Mouse (Mus musculus): ENCODE results near the gene Spata33. TPM values are rescaled to one million over a fixed set of nuclear protein-coding genes. Genes with fewer than 3 reads are reported as not detected.

Spata33 gene
- total RNA-seq (2023; ENCODE audit: inconsistent age), result 0.12 to 0.19 TPM in 2 of 4 replicates, not detected in the others

DNA sequence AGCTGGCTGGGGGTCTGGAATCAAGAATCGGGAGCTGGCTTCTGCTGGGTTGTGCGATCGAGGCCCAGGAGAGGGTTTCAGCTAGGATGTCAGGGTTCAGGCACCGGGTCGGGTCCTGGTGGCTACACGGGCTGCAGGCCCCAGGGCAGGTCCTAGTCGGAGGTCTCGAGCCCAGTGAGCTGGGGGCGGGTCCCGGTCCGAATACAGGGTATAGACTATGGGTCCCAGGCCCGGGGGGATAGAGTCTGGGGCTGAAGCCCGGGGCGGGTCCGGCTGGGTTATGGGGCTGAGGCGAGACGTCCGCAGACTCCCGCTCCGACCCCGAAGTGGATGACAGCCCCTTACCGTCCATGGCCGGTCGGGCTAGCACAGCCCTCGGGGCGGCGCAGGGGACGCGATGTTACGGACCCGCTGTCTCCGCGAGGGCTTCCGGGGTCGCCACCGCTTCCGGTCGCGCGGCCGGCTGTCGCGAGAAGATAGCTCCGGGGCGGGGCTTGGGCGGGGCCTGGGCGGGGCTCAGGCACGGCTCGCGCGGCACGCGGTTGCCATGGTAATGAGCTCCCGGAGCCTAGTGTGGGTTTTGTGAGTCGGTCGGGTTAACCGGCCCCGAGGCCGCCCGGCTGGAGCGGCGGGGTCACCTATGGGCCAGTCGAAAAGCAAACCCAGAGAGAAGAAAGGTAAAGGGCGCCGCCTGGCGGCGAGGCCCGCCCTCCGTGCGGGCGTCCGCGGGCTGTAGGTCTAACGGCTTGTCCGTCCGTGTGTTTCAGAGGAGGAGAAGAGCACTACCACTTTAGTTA, at the start of gene Spata33, which contains the start of gene Chmp1a:
Gene Spata33 (plus strand): TSS at position 512 of the 797 bp plus-strand sequence.
Gene Chmp1a (minus strand): TSS at position 443 of the 797 bp plus-strand sequence.

GRCm38 (mm10) chr8:123185566-123186409, 26.8 kb upstream of the Spata33 start, which contains the start of gene Dpep1:
Gene Dpep1, plus strand, starts transcription at chr8:123186242.

DNA sequence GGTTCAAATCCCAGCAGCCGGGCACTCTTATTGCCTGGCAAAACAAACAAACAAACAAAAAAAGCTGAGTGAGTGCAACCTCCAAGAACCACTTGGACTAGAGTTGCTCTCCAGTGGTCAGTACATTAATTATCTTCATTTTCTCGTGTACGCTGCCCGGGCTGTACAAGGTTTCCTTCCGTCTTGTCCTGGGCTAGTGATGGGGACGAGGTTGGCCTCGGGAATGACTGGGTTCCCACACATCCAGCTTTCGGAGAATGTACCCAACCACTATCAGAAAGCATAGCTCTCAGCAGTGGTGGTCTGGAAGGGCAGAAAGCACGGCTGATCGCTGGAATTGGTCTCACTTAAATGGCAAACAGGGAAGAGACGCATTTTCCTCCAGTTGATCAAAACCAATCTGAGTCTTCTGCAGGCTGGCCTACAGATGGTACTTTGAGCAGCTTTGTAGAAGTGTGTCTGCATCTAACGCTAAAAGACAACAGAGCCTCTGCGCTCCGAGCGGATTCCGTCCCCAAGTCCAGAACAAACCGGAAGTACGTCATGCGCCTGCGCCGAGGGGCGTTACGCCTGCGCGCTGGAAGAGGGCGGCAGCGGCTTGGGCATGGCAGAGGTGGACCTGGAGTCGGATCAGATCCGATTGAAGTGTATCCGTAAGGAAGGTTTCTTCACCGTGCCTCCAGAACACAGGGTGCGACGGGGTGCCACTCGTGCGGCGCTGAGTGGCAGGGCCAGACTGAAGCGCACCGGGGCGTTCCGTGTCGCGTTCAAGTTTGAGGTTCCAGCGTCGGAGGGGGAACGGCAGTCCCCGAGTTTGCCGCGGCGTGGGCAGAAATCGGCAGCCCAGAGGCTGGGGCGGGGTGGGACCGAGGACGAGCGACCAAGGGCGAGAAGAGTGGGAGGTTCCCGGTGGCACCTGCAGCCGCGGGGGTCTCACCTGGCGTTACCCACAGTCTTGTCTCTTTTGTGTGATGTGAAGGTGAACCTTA, 11.9 kb downstream of the Spata33 start, which contains the start of gene Cdk10:
Gene Cdk10 (plus strand): TSS at position 565 of the 989 bp plus-strand sequence.

DNA sequence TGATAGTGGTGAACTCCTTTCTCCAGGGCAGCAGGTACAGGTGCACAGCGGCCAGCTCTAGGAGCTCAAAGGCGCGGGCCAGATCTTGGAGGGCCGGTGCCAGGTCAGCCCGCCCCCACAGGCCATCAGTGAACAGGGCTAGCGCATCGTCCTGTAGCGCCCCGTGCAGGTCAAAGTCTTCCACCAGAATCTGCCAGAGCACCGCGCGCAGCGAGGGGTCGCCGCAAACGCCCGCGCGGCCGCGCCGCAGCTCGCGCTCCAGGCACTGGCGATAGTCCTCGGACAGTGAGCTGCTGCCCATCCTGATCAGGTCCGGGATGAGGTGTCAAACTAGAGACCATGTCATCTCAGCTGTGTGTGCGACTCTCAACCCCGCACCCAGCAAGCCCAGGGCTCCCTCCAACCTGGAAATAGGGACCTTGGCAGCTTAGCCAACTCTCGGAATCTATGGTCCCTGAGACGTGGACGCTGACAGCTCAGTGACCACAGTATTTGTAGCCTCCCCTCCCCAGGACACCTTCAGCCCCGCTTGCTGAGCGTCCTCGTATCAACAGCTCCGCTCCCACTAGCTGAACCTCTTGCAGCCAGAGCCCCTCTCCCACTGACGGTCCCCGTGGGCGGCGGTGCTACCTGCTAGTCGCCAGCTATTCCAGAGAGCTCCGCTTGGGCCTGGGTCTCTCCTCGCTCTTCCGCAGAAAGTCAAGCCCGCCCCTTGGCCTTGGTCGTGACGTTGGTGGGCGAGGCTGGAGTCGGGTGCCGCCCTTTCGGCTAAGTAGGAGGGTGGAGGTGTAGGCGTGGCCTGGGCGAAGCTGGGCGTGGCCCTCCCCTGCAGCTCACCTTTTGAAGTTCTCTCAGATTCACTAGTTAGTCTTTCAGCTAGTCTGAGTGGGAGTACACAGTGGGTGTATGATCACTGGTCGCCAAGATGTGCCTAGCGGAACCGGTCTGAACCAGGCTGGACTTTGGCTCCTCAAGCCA, 23.2 kb downstream of the Spata33 start, which contains the start of gene Spata2l:
Gene Spata2l (minus strand): TSS at position 714 of the 978 bp plus-strand sequence.

DNA sequence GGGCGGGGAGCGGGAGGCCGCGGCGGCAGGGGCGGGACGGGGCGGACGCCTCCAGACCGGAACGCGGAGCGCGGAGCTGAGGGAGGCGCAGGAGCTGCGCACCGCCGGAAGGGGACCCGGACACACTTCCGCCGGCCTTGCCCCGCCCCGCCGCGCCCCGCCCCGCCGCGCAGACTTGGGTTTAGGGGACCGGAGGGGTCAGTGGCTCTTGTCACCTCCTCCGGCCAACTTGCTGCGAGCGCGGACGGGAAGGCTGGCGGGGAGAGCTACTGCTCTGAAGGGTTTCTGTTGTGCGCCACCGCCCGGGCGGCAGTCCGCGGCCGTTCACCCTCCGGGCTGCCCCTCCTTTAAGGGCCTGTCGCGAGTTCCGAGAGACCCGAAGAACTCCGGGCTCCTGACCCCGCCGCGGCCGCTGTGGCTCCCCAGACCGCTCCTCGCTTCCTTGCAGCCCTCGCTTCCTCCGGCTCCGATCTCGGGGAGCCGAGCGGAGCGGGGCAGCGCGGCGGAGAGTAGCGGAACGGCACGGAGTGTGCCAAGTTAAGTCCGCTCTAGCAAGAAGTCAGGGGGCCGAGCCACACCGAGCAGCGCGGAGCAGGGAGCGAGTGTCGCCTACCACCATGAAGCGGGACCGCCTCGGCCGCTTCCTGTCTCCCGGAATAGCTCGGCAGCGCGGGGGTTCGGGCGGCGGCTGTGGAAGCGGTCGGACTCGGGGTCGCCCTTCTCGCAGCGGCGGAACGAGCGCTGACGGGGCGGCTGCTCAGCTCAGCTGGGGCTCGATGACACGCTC, 41.7 kb downstream of the Spata33 start, which contains the start of the genes Zfp276 and Vps9d1:
Gene Zfp276 (plus strand): TSS at position 97 of the 787 bp plus-strand sequence.
Gene Vps9d1 (minus strand): TSS at position 250 of the 787 bp plus-strand sequence.

Other genes starting within 250 kb of the Spata33 start
- 237 to 258 TPM (median 251 TPM) in 4 replicates for gene Ankrd11, start 170.6 kb upstream of the Spata33 start, total RNA-seq (2023; ENCODE audit: inconsistent age)
- gene Spg7, start 149.9 kb upstream of the Spata33 start, total RNA-seq (2023; ENCODE audit: inconsistent age), result 66.4 to 77.6 TPM (median 72.2 TPM) in 4 replicates
- 1,462 to 1,535 TPM (median 1,482 TPM) in 4 replicates for gene Rpl13, start 110.5 kb upstream of the Spata33 start, total RNA-seq (2023; ENCODE audit: inconsistent age)
- gene Cpne7, start 95.5 kb upstream of the Spata33 start, total RNA-seq (2023; ENCODE audit: inconsistent age), result not detected in 4 replicates
- gene Sult5a1, start 54.5 kb upstream of the Spata33 start, total RNA-seq (2023; ENCODE audit: inconsistent age), result not detected in 4 replicates
- gene Dpep1, start 26.6 kb upstream of the Spata33 start, total RNA-seq (2023; ENCODE audit: inconsistent age), result not detected in 4 replicates
- gene Chmp1a, start 69 bp upstream of the Spata33 start, total RNA-seq (2023; ENCODE audit: inconsistent age), result 66.8 to 158 TPM (median 72.6 TPM) in 4 replicates
- 60.9 to 68.8 TPM (median 67.4 TPM) in 4 replicates for gene Cdk10, start 12.0 kb downstream of the Spata33 start, total RNA-seq (2023; ENCODE audit: inconsistent age)
- gene Spata2l, start 23.4 kb downstream of the Spata33 start, total RNA-seq (2023; ENCODE audit: inconsistent age), result 13.4 to 14.4 TPM (median 13.8 TPM) in 4 replicates
- gene Zfp276, start 41.4 kb downstream of the Spata33 start, total RNA-seq (2023; ENCODE audit: inconsistent age), result 29.1 to 40.7 TPM (median 32.4 TPM) in 4 replicates
- gene Vps9d1, start 41.5 kb downstream of the Spata33 start, total RNA-seq (2023; ENCODE audit: inconsistent age), result 37.3 to 41.9 TPM (median 38.8 TPM) in 4 replicates
- gene Fanca, start 105.7 kb downstream of the Spata33 start, total RNA-seq (2023; ENCODE audit: inconsistent age), result 70.1 to 105 TPM (median 89.3 TPM) in 4 replicates
- not detected in 4 replicates for gene Spire2, start 119.9 kb downstream of the Spata33 start, total RNA-seq (2023; ENCODE audit: inconsistent age)
- gene Tcf25, start 160.9 kb downstream of the Spata33 start, total RNA-seq (2023; ENCODE audit: inconsistent age), result 231 to 266 TPM (median 241 TPM) in 4 replicates
- gene Mc1r, start 194.3 kb downstream of the Spata33 start, total RNA-seq (2023; ENCODE audit: inconsistent age), result not detected in 4 replicates
- 0.26 to 0.58 TPM (median 0.45 TPM) in 3 of 4 replicates, not detected in the other for gene Tubb3, start 198.6 kb downstream of the Spata33 start, total RNA-seq (2023; ENCODE audit: inconsistent age)
- 9.6 to 14.3 TPM (median 11.6 TPM) in 4 replicates for gene Def8, start 210.7 kb downstream of the Spata33 start, total RNA-seq (2023; ENCODE audit: inconsistent age)